Mouse (Mus musculus) cerebellum, adult 2 months (tissue): ENCODE measurements around the gene Isoc2b.

Source experiments
- CTCF ChIP-seq: fragments of 200-500 bp; IDR thresholded peaks from 2 replicates; pipeline ENCODE4 v1.5.1; 2011; ENCODE audit warnings: low read depth, mild to moderate bottlenecking, control low read depth, low read length, moderate library complexity, borderline replicate concordance; ENCODE audit not compliant: insufficient read depth
- POLR2A ChIP-seq: fragments of 200-500 bp; IDR thresholded peaks from 2 replicates; pipeline ENCODE4 v1.6.1; 2011; ENCODE audit warnings: low read length, control low read depth, borderline replicate concordance; ENCODE audit not compliant: insufficient read depth

DNA sequence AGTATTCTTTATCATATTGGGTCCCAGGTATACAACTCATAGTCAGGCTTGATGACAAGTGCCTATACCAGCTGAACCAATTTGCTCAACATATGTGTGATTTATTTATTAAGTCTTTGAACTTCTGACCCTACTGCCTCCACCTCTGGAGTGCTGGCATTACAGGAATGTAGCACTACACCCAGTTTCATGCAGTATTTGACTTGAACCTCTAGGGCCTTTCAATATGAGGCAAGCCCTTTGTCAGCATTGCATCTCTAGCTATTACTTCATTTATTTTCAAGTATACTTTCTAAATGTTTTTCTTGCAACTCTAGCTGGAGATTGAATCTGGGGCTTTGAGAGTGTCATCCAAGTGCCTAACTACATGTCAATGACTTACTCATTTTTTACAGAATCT, 67.8 kb downstream of the Isoc2b start:
- TF ChIP-seq POLR2A: no peak
- TF ChIP-seq CTCF: no peak
